Comparison of ENCODE assay signal across 8 mouse cellular contexts in the genomic region with DNA sequence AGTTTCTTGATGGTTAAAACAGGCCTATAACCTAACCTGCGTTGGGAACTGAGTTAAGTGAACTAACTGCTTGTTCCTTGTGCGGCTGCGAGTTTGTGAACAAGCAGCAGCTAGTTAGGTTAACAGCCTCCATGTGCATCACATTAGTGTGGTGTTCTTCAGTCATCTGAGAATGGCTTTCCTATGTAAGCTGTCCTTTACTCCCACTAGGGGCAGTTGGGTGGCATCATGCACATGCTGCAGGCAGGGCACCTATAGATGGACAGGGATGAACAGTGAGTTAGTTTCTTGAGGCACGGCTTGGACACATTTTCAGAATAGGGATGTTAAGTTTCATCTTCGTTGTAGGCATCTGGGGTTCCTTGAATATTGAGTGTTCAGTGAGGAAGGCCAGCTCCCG. TPM values are rescaled to one million over a fixed set of nuclear protein-coding genes. Genes with fewer than 3 reads are reported as not detected.
DNase-seq lines count a peak whose midpoint lies in the region; ATAC-seq and TF ChIP-seq lines count a peak whose summit lies in the region.

No protein-coding gene starts in this region.

- H3K9me3 ChIP-seq in embryonic facial prominence, embryonic 10.5 days: no peaks in the 10 kb centered on the region
- H3K9me3 ChIP-seq in limb, embryonic 11.5 days (ENCODE audit: control insufficient read depth, low read length): no peaks in the 10 kb centered on the region
- no peaks in the 10 kb centered on the region for H3K9me3 ChIP-seq in neural tube, embryonic 15.5 days (replicated peaks)

- no peak for DNase-seq in layer of hippocampus, adult 2 months (ENCODE audit: low spot score in 2 of 2)
- no peak for DNase-seq in layer of hippocampus, postnatal 14 days (ENCODE audit: low spot score in 2 of 2)
- DNase-seq in embryonic facial prominence, embryonic 10.5 days (ENCODE audit: low spot score): no peak
- DNase-seq in limb, embryonic 11.5 days (ENCODE audit: low spot score): no peak
- DNase-seq in thymus, postnatal 14 days: no peak
- DNase-seq in lung, postnatal 25 days (ENCODE audit: low spot score): no peak

- H3K27ac ChIP-seq in layer of hippocampus, adult 2 months: peak overlapping the region; percentile 99
- no peak overlapping the region for H3K27ac ChIP-seq in embryonic facial prominence, embryonic 10.5 days (replicated peaks)
- no peak overlapping the region for H3K27ac ChIP-seq in limb, embryonic 11.5 days (replicated peaks; ENCODE audit: low read depth, low read length)
- no peak overlapping the region for H3K27ac ChIP-seq in neural tube, embryonic 15.5 days (replicated peaks)

- H3K36me3 ChIP-seq in embryonic facial prominence, embryonic 10.5 days (replicated peaks): peaks cover 69% of the 10 kb centered on the region
- H3K36me3 ChIP-seq in limb, embryonic 11.5 days (ENCODE audit: control insufficient read depth, insufficient read depth, low read length): peaks cover 12% of the 10 kb centered on the region; the same call in 1 of the 2 replicates
- H3K36me3 ChIP-seq in neural tube, embryonic 15.5 days: peaks cover 61% of the 10 kb centered on the region

- peak overlapping the region; percentile 98 for H3K4me2 ChIP-seq in limb, embryonic 11.5 days (ENCODE audit: low read depth, severe bottlenecking)
- H3K4me2 ChIP-seq in neural tube, embryonic 15.5 days: peak overlapping the region; percentile 97

- 64% methylated on average over 6 of the region's 6 CpGs for WGBS in embryonic facial prominence, embryonic 10.5 days
- 67% methylated on average over 6 of the region's 6 CpGs for WGBS in limb, embryonic 11.5 days
- 72% methylated on average over 6 of the region's 6 CpGs for WGBS in neural tube, embryonic 15.5 days

- H3K4me1 ChIP-seq in embryonic facial prominence, embryonic 10.5 days: peaks cover 49% of the 10 kb centered on the region
- H3K4me1 ChIP-seq in limb, embryonic 11.5 days (ENCODE audit: control insufficient read depth, insufficient read depth, low read length): peaks cover 13% of the 10 kb centered on the region
- H3K4me1 ChIP-seq in neural tube, embryonic 15.5 days: peaks cover 41% of the 10 kb centered on the region

- H3K9ac ChIP-seq in limb, embryonic 11.5 days (ENCODE audit: low read length): peak overlapping the region; percentile 92; the same call in 1 of the 2 replicates
- peak overlapping the region; percentile 98 for H3K9ac ChIP-seq in neural tube, embryonic 15.5 days (replicated peaks)

- no peak for ATAC-seq in limb, embryonic 11.5 days (ENCODE audit: insufficient number of reproducible peaks, low FRiP score, low TSS enrichment, low read depth)
- no peak for ATAC-seq in neural tube, embryonic 15.5 days (ENCODE audit: low FRiP score)
- no peak for ATAC-seq in frontal cortex, adult (ENCODE audit: low TSS enrichment)

- peak; percentile 41 for TF ChIP-seq CTCF in layer of hippocampus, adult 2 months (conservative IDR thresholded peaks at IDR 0.05)

- peak overlapping the region; percentile 98 for H3K4me3 ChIP-seq in layer of hippocampus, adult 2 months
- H3K4me3 ChIP-seq in embryonic facial prominence, embryonic 10.5 days: peak overlapping the region; percentile 95
- H3K4me3 ChIP-seq in limb, embryonic 11.5 days (ENCODE audit: low read depth, low read length): peak overlapping the region; percentile 94
- peak overlapping the region; percentile 98 for H3K4me3 ChIP-seq in neural tube, embryonic 15.5 days (replicated peaks)

- H3K27me3 ChIP-seq in embryonic facial prominence, embryonic 10.5 days (replicated peaks; ENCODE audit: low read depth, poor library complexity, severe bottlenecking): no peaks in the 10 kb centered on the region
- no peaks in the 10 kb centered on the region for H3K27me3 ChIP-seq in limb, embryonic 11.5 days (ENCODE audit: control insufficient read depth, insufficient read depth, low read length)
- H3K27me3 ChIP-seq in neural tube, embryonic 15.5 days (replicated peaks): no peaks in the 10 kb centered on the region

RNA-seq across cellular contexts. Expression of gene Vps9d1, which starts 1.0 kb away (rescaled TPM):
- total RNA-seq in layer of hippocampus, adult 2 months (2021): 10 to 100 TPM; 59.5 to 70.3 TPM
- total RNA-seq in layer of hippocampus, postnatal 14 days (2021): 10 to 100 TPM; 56.3 to 58.0 TPM
- 22.2 and 25.1 TPM in 2 replicates for polyA plus RNA-seq in embryonic facial prominence, embryonic 10.5 days (2016; fragmentation: Nextera tagmentation; extraction: Ambion mirVana)
- 24.0 and 25.6 TPM in 2 replicates for polyA plus RNA-seq in limb, embryonic 11.5 days (2014; fragmentation: Nextera tagmentation; extraction: Ambion mirVana)
- polyA plus RNA-seq in neural tube, embryonic 15.5 days (2015; fragmentation: Nextera tagmentation; extraction: Ambion mirVana): 55.6 and 61.5 TPM in 2 replicates

RNA-seq across cellular contexts. Expression of gene Zfp276, which starts 1.2 kb away (rescaled TPM):
- 10 to 100 TPM; 20.3 to 24.8 TPM for total RNA-seq in layer of hippocampus, adult 2 months (2021)
- 10 to 100 TPM; 22.4 to 23.3 TPM for total RNA-seq in layer of hippocampus, postnatal 14 days (2021)
- polyA plus RNA-seq in embryonic facial prominence, embryonic 10.5 days (2016; fragmentation: Nextera tagmentation; extraction: Ambion mirVana): 29.4 and 31.1 TPM in 2 replicates
- 18.8 and 22.2 TPM in 2 replicates for polyA plus RNA-seq in limb, embryonic 11.5 days (2014; fragmentation: Nextera tagmentation; extraction: Ambion mirVana)
- polyA plus RNA-seq in neural tube, embryonic 15.5 days (2015; fragmentation: Nextera tagmentation; extraction: Ambion mirVana): 21.6 and 21.7 TPM in 2 replicates

RNA-seq across cellular contexts. Expression of gene Spata2l, which starts 19.1 kb away (rescaled TPM):
- 10 to 100 TPM; 71.4 to 75.0 TPM for total RNA-seq in layer of hippocampus, adult 2 months (2021)
- 100 to 1,000 TPM; 106 to 111 TPM for total RNA-seq in layer of hippocampus, postnatal 14 days (2021)
- polyA plus RNA-seq in embryonic facial prominence, embryonic 10.5 days (2016; fragmentation: Nextera tagmentation; extraction: Ambion mirVana): 1.6 and 3.0 TPM in 2 replicates
- polyA plus RNA-seq in limb, embryonic 11.5 days (2014; fragmentation: Nextera tagmentation; extraction: Ambion mirVana): 0.87 and 1.2 TPM in 2 replicates
- polyA plus RNA-seq in neural tube, embryonic 15.5 days (2015; fragmentation: Nextera tagmentation; extraction: Ambion mirVana): 11.3 and 12.8 TPM in 2 replicates

RNA-seq across cellular contexts. Expression of gene Cdk10, which starts 30.5 kb away (rescaled TPM):
- total RNA-seq in layer of hippocampus, adult 2 months (2021): 10 to 100 TPM; 93.9 to 98.8 TPM
- 10 to 100 TPM; 74.0 to 82.4 TPM for total RNA-seq in layer of hippocampus, postnatal 14 days (2021)
- polyA plus RNA-seq in embryonic facial prominence, embryonic 10.5 days (2016; fragmentation: Nextera tagmentation; extraction: Ambion mirVana): 35.1 and 36.4 TPM in 2 replicates
- polyA plus RNA-seq in limb, embryonic 11.5 days (2014; fragmentation: Nextera tagmentation; extraction: Ambion mirVana): 34.2 and 36.5 TPM in 2 replicates
- polyA plus RNA-seq in neural tube, embryonic 15.5 days (2015; fragmentation: Nextera tagmentation; extraction: Ambion mirVana): 42.3 and 44.2 TPM in 2 replicates

RNA-seq across cellular contexts. Expression of gene Spata33, which starts 42.5 kb away (rescaled TPM):
- 1 to 10 TPM; 6.5 to 7.1 TPM for total RNA-seq in layer of hippocampus, adult 2 months (2021)
- total RNA-seq in layer of hippocampus, postnatal 14 days (2021): 10 to 100 TPM in 1 of 2 experiments, 1 to 10 TPM in 1; 9.5 to 10.6 TPM
- polyA plus RNA-seq in embryonic facial prominence, embryonic 10.5 days (2016; fragmentation: Nextera tagmentation; extraction: Ambion mirVana): 5.4 and 5.9 TPM in 2 replicates
- 3.3 and 3.4 TPM in 2 replicates for polyA plus RNA-seq in limb, embryonic 11.5 days (2014; fragmentation: Nextera tagmentation; extraction: Ambion mirVana)
- polyA plus RNA-seq in neural tube, embryonic 15.5 days (2015; fragmentation: Nextera tagmentation; extraction: Ambion mirVana): 6.5 and 6.6 TPM in 2 replicates
